Mouse (Mus musculus) heart, postnatal 0 days (tissue): ENCODE measurements around the gene Cldn9.

Experiments
- CTCF ChIP-seq: IDR thresholded peaks from 2 replicates; pipeline ENCODE4 v1.5.1; 2016; ENCODE audit warnings: antibody characterized with exemption, control low read depth, low read depth
- EP300 ChIP-seq: IDR thresholded peaks from 2 replicates; pipeline ENCODE4 v1.6.1; 2016; ENCODE audit warnings: antibody characterized with exemption, low read depth

DNA sequence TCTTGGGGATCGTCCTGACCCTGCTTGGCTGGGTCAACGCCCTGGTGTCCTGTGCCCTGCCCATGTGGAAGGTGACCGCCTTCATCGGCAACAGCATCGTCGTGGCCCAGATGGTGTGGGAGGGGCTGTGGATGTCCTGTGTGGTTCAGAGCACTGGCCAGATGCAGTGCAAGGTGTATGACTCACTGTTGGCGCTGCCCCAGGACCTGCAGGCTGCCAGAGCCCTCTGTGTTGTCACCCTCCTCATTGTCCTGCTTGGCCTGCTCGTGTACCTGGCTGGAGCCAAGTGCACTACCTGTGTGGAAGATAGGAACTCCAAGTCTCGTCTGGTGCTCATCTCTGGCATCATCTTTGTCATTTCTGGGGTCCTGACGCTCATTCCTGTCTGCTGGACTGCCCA is 2.7 kb downstream of the Cldn9 start:
- TF ChIP-seq CTCF: no peak
- no peak for TF ChIP-seq EP300
